Mouse (Mus musculus) neural tube, embryonic 14.5 days (tissue): ENCODE measurements around the gene Skp1a. TPM values are rescaled to one million over a fixed set of nuclear protein-coding genes. Genes with fewer than 3 reads are reported as not detected.

Experiments used
- ATAC-seq: fragments of 200-750 bp; cut with Nextera tagmentation; 2 replicates; pipeline ENCODE4 v1.8.0; 2017; ENCODE audit warnings: low read depth, mild to moderate bottlenecking, moderate TSS enrichment, moderate library complexity
- H3K27ac ChIP-seq: fragments of 300-500 bp; sonication (generic); 2 replicates; pipeline ENCODE4 v1.5.1; 2014; ENCODE audit warnings: low read depth, mild to moderate bottlenecking, control low read depth, low read length, moderate library complexity, mixed read lengths
- H3K27me3 ChIP-seq: fragments of 300-500 bp; sonication (generic); 2 replicates; pipeline ENCODE4 v1.6.1; 2014; ENCODE audit warnings: low read length; ENCODE audit not compliant: control insufficient read depth, insufficient read depth
- H3K36me3 ChIP-seq: fragments of 300-500 bp; sonication (generic); 2 replicates; pipeline ENCODE4 v1.6.1; 2014; ENCODE audit warnings: low read length, mixed read lengths; ENCODE audit not compliant: control insufficient read depth, insufficient read depth
- H3K4me1 ChIP-seq: fragments of 300-500 bp; sonication (generic); 2 replicates; pipeline ENCODE4 v1.6.1; 2014; ENCODE audit warnings: low read length; ENCODE audit not compliant: control insufficient read depth, insufficient read depth
- H3K4me2 ChIP-seq: fragments of 300-500 bp; sonication (generic); 2 replicates; pipeline ENCODE4 v1.6.1; 2014; ENCODE audit warnings: mild to moderate bottlenecking, low read depth, low read length, control low read depth
- H3K4me3 ChIP-seq: fragments of 300-500 bp; sonication (generic); 2 replicates; pipeline ENCODE4 v1.5.1; 2014; ENCODE audit warnings: low read depth, low read length, control low read depth, mixed read lengths
- H3K9ac ChIP-seq: fragments of 300-500 bp; sonication (generic); replicated peaks from 2 replicates; pipeline ENCODE4 v1.6.1; 2014; ENCODE audit warnings: low read depth, mild to moderate bottlenecking, control low read depth, low read length, mixed read lengths
- H3K9me3 ChIP-seq: fragments of 300-500 bp; sonication (generic); 2 replicates; pipeline ENCODE4 v1.6.1; 2016; ENCODE audit warnings: low read length; ENCODE audit not compliant: control insufficient read depth
- WGBS: fragments of 180-500 bp; shearing (Covaris S2); extraction: QIAGEN DNeasy Blood & Tissue Kit; methylation state at CpG from one replicate; pipeline ENCODE4 v1.1.7; 2014; 5-methylcytosine and 5-hydroxymethylcytosine counted together
- polyA plus RNA-seq: library from polyadenylated mRNA; unstranded; fragments of >200 nt; fragmentation: Nextera tagmentation; extraction: Ambion mirVana; gene quantifications from 2 replicates; pipeline ENCODE4 v1.2.1, GENCODE M21; 2014

The Skp1a gene
- polyA plus RNA-seq, 1 experiment from 2014 or later = 1,145 TPM

- no peak overlapping the region for H3K4me2 ChIP-seq
- no peak for ATAC-seq
- no peak overlapping the region for H3K4me3 ChIP-seq
- H3K36me3 ChIP-seq = no peaks in the 10 kb centered on the region
- no peak overlapping the region for H3K27ac ChIP-seq
- H3K27me3 ChIP-seq = no peaks in the 10 kb centered on the region
- WGBS = 65% methylated on average over 3 of the region's 3 CpGs
- no peaks in the 10 kb centered on the region for H3K9me3 ChIP-seq
- peaks cover 7% of the 10 kb centered on the region for H3K4me1 ChIP-seq
- no peak overlapping the region for H3K9ac ChIP-seq
These were observed 4.7 kb upstream of the Skp1a start for GRCm38 (mm10) chr11:52227053-52227452.

GRCm38 (mm10) chr11:52227466-52228226 is 4.1 kb upstream of the Skp1a start:
- no peaks in the 10 kb centered on the region for H3K9me3 ChIP-seq
- no peaks in the 10 kb centered on the region for H3K36me3 ChIP-seq
- H3K4me1 ChIP-seq = peaks cover 7% of the 10 kb centered on the region
- H3K27ac ChIP-seq = no peak overlapping the region
- ATAC-seq = no peak
- H3K4me3 ChIP-seq = no peak overlapping the region
- 79% methylated on average over 13 of the region's 13 CpGs for WGBS
- no peak overlapping the region for H3K9ac ChIP-seq
- H3K4me2 ChIP-seq = no peak overlapping the region
- H3K27me3 ChIP-seq = no peaks in the 10 kb centered on the region

GRCm38 (mm10) chr11:52228722-52229448 is 2.9 kb upstream of the Skp1a start:
- H3K27ac ChIP-seq = no peak overlapping the region
- peaks cover 13% of the 10 kb centered on the region for H3K4me1 ChIP-seq
- no peaks in the 10 kb centered on the region for H3K27me3 ChIP-seq
- no peak overlapping the region for H3K9ac ChIP-seq
- no peaks in the 10 kb centered on the region for H3K36me3 ChIP-seq
- no peaks in the 10 kb centered on the region for H3K9me3 ChIP-seq
- H3K4me2 ChIP-seq = no peak overlapping the region
- H3K4me3 ChIP-seq = no peak overlapping the region
- WGBS = 83% methylated on average over 7 of the region's 7 CpGs
- no peak for ATAC-seq

GRCm38 (mm10) chr11:52230694-52231093 is 1.1 kb upstream of the Skp1a start:
- H3K9ac ChIP-seq = peak overlapping the region; percentile 84

GRCm38 (mm10) chr11:52233043-52233653 is 1.4 kb downstream of the Skp1a start:
- Histone ChIP-seq H3K4me1 (peaks cover 11% of the 10 kb centered on the region), H3K4me3 (peak overlapping the region; percentile 72), H3K4me2 (peak overlapping the region; percentile 87), H3K9ac (no peak overlapping the region; the same call in 1 of the 2 replicates), H3K36me3 (peaks cover 6% of the 10 kb centered on the region; the same call in 1 of the 2 replicates), H3K9me3 (no peaks in the 10 kb centered on the region), H3K27ac (no peak overlapping the region), H3K27me3 (no peaks in the 10 kb centered on the region)
- no peak for ATAC-seq
- WGBS = 42% methylated on average over 3 of the region's 3 CpGs

More at GRCm38 (mm10) chr11:52230694-52231093, 1.1 kb upstream of the Skp1a start:
- Histone ChIP-seq H3K4me3 (peak overlapping the region; percentile 72; the same call in 1 of the 2 replicates), H3K27me3 (no peaks in the 10 kb centered on the region), H3K4me2 (peak overlapping the region; percentile 87), H3K9me3 (no peaks in the 10 kb centered on the region), H3K4me1 (peaks cover 11% of the 10 kb centered on the region), H3K36me3 (no peaks in the 10 kb centered on the region), H3K27ac (peak overlapping the region; percentile 95; the same call in 1 of the 2 replicates)
- 56% methylated on average over 5 of the region's 5 CpGs for WGBS
- ATAC-seq = no peak

GRCm38 (mm10) chr11:52233906-52234305 is 2.1 kb downstream of the Skp1a start:
- Histone ChIP-seq H3K9ac (no peak overlapping the region), H3K27ac (no peak overlapping the region), H3K9me3 (no peaks in the 10 kb centered on the region), H3K36me3 (peaks cover 10% of the 10 kb centered on the region; the same call in 1 of the 2 replicates), H3K4me3 (no peak overlapping the region), H3K27me3 (no peaks in the 10 kb centered on the region), H3K4me2 (peak overlapping the region; percentile 87; the same call in 1 of the 2 replicates), H3K4me1 (peaks cover 11% of the 10 kb centered on the region)
- ATAC-seq = no peak
- 94% methylated on average over 1 of the region's 1 CpGs for WGBS

- Histone ChIP-seq H3K9ac (no peak overlapping the region), H3K9me3 (no peaks in the 10 kb centered on the region), H3K4me2 (no peak overlapping the region)
These were observed 2.7 kb downstream of the Skp1a start for GRCm38 (mm10) chr11:52234509-52234908.

GRCm38 (mm10) chr11:52240898-52241542 is 9.2 kb downstream of the Skp1a start:
- peaks cover 37% of the 10 kb centered on the region for H3K36me3 ChIP-seq

More at GRCm38 (mm10) chr11:52234509-52234908, 2.7 kb downstream of the Skp1a start:
- Histone ChIP-seq H3K27ac (no peak overlapping the region), H3K4me1 (peaks cover 11% of the 10 kb centered on the region), H3K4me3 (no peak overlapping the region), H3K27me3 (no peaks in the 10 kb centered on the region), H3K36me3 (peaks cover 10% of the 10 kb centered on the region; the same call in 1 of the 2 replicates)
- ATAC-seq = no peak

More at GRCm38 (mm10) chr11:52240898-52241542, 9.2 kb downstream of the Skp1a start:
- Histone ChIP-seq H3K4me2 (no peak overlapping the region), H3K9me3 (no peaks in the 10 kb centered on the region), H3K9ac (no peak overlapping the region), H3K4me1 (no peaks in the 10 kb centered on the region), H3K27me3 (no peaks in the 10 kb centered on the region), H3K27ac (no peak overlapping the region), H3K4me3 (no peak overlapping the region)
- WGBS = 93% methylated on average over 4 of the region's 4 CpGs
- ATAC-seq = no peak
